Mouse (Mus musculus) c-Kit-positive CD71-positive TER-119-negative erythroid progenitor cells, embryonic 14.5 days (primary cell): ENCODE measurements around the gene Arsk.

ENCODE experiments used
- DNase-seq: peaks from one replicate; pipeline ENCODE4 v3.0.0-alpha.2; 2013; ENCODE audit warnings: low read depth

Gene Arsk

GRCm38 (mm10) chr13:76021782-76022181, 76.7 kb downstream of the Arsk start:
- no peak for DNase-seq

GRCm38 (mm10) chr13:76018844-76019400, 79.5 kb downstream of the Arsk start:
- no peak for DNase-seq

GRCm38 (mm10) chr13:76017974-76018843, 80.3 kb downstream of the Arsk start, which contains the start of gene Rfesd:
Rfesd (minus strand) TSS chr13:76018719.
- peak; percentile 93 for DNase-seq

GRCm38 (mm10) chr13:76017465-76017864, 81.0 kb downstream of the Arsk start:
- peak; percentile 69 for DNase-seq

- DNase-seq = no peak
These were observed 83.9 kb downstream of the Arsk start for GRCm38 (mm10) chr13:76014511-76014910.
